In the genomic region with DNA sequence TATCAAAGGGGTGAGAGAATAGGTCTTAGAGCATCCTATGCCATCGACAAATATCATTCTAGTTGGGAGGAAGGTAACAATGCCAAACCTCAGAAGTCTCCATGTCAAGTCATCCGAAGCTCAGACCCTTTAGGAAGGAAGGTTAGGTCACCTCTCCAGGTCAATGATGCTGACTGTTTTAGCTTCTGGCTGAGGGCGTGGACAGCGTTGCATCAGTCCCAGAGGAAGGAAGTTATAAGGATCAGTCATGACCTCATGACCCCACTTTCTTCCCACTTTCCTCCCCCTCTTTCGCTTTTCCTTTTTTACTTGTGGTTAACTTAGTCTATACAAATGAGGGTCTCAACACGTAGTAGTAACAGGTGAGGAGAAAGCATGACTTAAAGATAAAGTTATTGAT, we compare ENCODE assay signal across 14 mouse cellular contexts. TPM values are rescaled to one million over a fixed set of nuclear protein-coding genes. Genes with fewer than 3 reads are reported as not detected.
"Had no signal": no experiment of that assay in that cellular context is flagged by ENCODE, and none has a peak within 500 bp of the region (broad histone marks: within the 10 kb centered on the region; RNA-seq: fewer than 3 reads in every experiment).

No protein-coding gene starts in this region.

- DNase-seq: kidney, adult 18-20 months; kidney, postnatal 10 days; kidney, postnatal 4 days; liver, embryonic 13.5 days; liver, postnatal 0 days; right cerebral cortex, postnatal 14 days; thymus, postnatal 36 days had no signal

- ATAC-seq: intestine, embryonic 15.5 days; liver, postnatal 0 days; midbrain, embryonic 13.5 days had no signal

RNA-seq across cellular contexts. Expression of a gene that starts 59.2 kb away (rescaled TPM):
- total RNA-seq: layer of hippocampus, adult 8-10 months; layer of hippocampus, postnatal 14 days; left cerebral cortex, adult 18-20 months; left cerebral cortex, postnatal 10 days; megakaryocyte-erythroid progenitor cell, adult 5-6 weeks had no signal
